Mouse (Mus musculus) erythroblast, embryonic 14.5 days (primary cell): ENCODE measurements around the gene Ntan1.

ENCODE experiments used
- GATA1 ChIP-seq: IDR thresholded peaks from 2 replicates; pipeline ENCODE4 v1.6.1; 2012; ENCODE audit warnings: low read length, inconsistent platforms, mixed read lengths
- TAL1 ChIP-seq: IDR thresholded peaks from 3 replicates; pipeline ENCODE4 v1.6.1; 2012; ENCODE audit warnings: low read length, inconsistent platforms, mixed read lengths

DNA sequence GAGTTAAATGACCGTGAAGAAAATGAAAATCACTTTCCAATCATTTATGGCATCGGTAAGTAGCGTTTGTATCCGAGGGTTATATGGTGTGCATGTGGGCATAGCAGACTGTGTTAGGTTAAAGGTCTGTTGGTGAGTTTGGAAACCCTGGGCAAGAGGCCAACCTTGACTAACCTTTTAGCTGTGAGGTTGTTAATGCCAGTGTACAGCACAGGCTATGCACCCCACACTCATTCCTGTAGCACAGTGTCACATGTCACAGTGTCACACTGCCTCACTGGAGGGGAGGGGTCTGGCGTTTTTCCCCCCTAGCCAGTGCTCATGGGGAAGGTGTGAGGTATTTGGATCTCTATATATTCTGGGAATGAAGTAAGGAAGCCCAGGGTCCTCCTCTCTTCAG is 13.0 kb downstream of the Ntan1 start:
- TF ChIP-seq GATA1 (no peak), TAL1 (no peak)
